Mouse (Mus musculus) MEL (cell line): ENCODE measurements at regions not wholly inside any gene's neighbourhood (a gene's known extent, or its start where the extent isn't known, plus 50 kb on each side); places are given as distances from the start of the nearest gene placed in this dataset.

Experiments used
- DNase-seq: peaks from one replicate; pipeline ENCODE4 v3.0.0; 2011; ENCODE audit warnings: low read depth, low spot score
- H3K27ac ChIP-seq: 2 replicates; pipeline ENCODE4 v1.5.1; 2012; ENCODE audit warnings: low read depth, mild to moderate bottlenecking, control low read depth, low read length, moderate library complexity; ENCODE audit not compliant: control insufficient read depth
- H3K27me3 ChIP-seq, 2 experiments: fragments of 150-350 bp in 1 of 2; sonication (generic) in 1 of 2; 2 replicates each; pipeline ENCODE4 v1.6.1; 2012; ENCODE audit warnings: low read length in 2 of 2, mild to moderate bottlenecking in 2 of 2, improper control_type of control experiment in 1 of 2, moderate library complexity in 1 of 2; ENCODE audit not compliant: insufficient read depth in 2 of 2, control insufficient read depth in 1 of 2
- H3K36me3 ChIP-seq, 2 experiments: 2 replicates each; pipeline ENCODE4 v1.6.1; 2012 to 2014; ENCODE audit warnings: low read length in 2 of 2, improper control_type of control experiment in 1 of 2, inconsistent platforms in 1 of 2, mild to moderate bottlenecking in 1 of 2; ENCODE audit not compliant: insufficient read depth in 2 of 2, control insufficient read depth in 1 of 2
- H3K4me1 ChIP-seq, 2 experiments: fragments of 150-350 bp in 1 of 2; sonication (generic) in 1 of 2; 2 replicates each; pipeline ENCODE4 v1.6.1; 2012; ENCODE audit warnings: low read length in 2 of 2, improper control_type of control experiment in 1 of 2, mild to moderate bottlenecking in 1 of 2; ENCODE audit not compliant: insufficient read depth in 2 of 2, control insufficient read depth in 1 of 2
- H3K4me3 ChIP-seq, 2 experiments: fragments of 150-350 bp in 1 of 2; sonication (generic) in 1 of 2; 2 replicates each; pipeline ENCODE4 v1.5.1; 2012; ENCODE audit warnings: low read depth in 2 of 2, low read length in 2 of 2, mild to moderate bottlenecking in 2 of 2, moderate library complexity in 2 of 2, control low read depth in 1 of 2, improper control_type of control experiment in 1 of 2; ENCODE audit not compliant: control insufficient read depth in 1 of 2, insufficient read depth in 1 of 2
- H3K79me2 ChIP-seq: 2 replicates; pipeline ENCODE4 v1.6.1; 2012; ENCODE audit warnings: mild to moderate bottlenecking, low read length, moderate library complexity; ENCODE audit not compliant: control insufficient read depth, poor library complexity, insufficient read depth
- H3K9ac ChIP-seq: 2 replicates; pipeline ENCODE4 v1.6.1; 2012; ENCODE audit warnings: low read depth, mild to moderate bottlenecking, control low read depth, low read length, moderate library complexity; ENCODE audit not compliant: control insufficient read depth, poor library complexity, severe bottlenecking
- H3K9me3 ChIP-seq: fragments of 150-350 bp; sonication (generic); replicated peaks from 2 replicates; pipeline ENCODE4 v1.6.1; 2012; ENCODE audit warnings: mild to moderate bottlenecking, low read length, improper control_type of control experiment, moderate library complexity; ENCODE audit not compliant: insufficient read depth
- BHLHE40 ChIP-seq: IDR thresholded peaks from 2 replicates; pipeline ENCODE4 v1.6.1; 2012; ENCODE audit warnings: low read depth, mild to moderate bottlenecking, inconsistent platforms, low read length, improper control_type of control experiment, borderline replicate concordance
- E2F4 ChIP-seq: IDR thresholded peaks from 2 replicates; pipeline ENCODE4 v1.6.1; 2011; ENCODE audit warnings: low read depth, low read length, improper control_type of control experiment, borderline replicate concordance
- ELF1 ChIP-seq: IDR thresholded peaks from 2 replicates; pipeline ENCODE4 v1.6.1; 2014; ENCODE audit warnings: low read depth, mild to moderate bottlenecking, inconsistent platforms, low read length, improper control_type of control experiment, moderate library complexity
- EP300 ChIP-seq, 2 experiments: IDR thresholded peaks; 2 replicates each; pipeline ENCODE4 v1.6.1; 2011; ENCODE audit warnings: improper control_type of control experiment in 2 of 2, low read length in 2 of 2, low read depth in 1 of 2, mild to moderate bottlenecking in 1 of 2
- ETS1 ChIP-seq: IDR thresholded peaks from 2 replicates; pipeline ENCODE4 v1.6.1; 2012; ENCODE audit warnings: low read depth, mild to moderate bottlenecking, inconsistent platforms, low read length, improper control_type of control experiment, moderate library complexity
- GABPA ChIP-seq: IDR thresholded peaks from 2 replicates; pipeline ENCODE4 v1.6.1; 2012; ENCODE audit warnings: low read depth, mild to moderate bottlenecking, inconsistent platforms, low read length, improper control_type of control experiment, moderate library complexity
- GATA1 ChIP-seq: IDR thresholded peaks from 2 replicates; pipeline ENCODE4 v1.6.1; 2011; ENCODE audit warnings: low read depth, low read length, improper control_type of control experiment
- HCFC1 ChIP-seq: IDR thresholded peaks from 2 replicates; pipeline ENCODE4 v1.6.1; 2012; ENCODE audit warnings: low read depth, mild to moderate bottlenecking, inconsistent platforms, low read length, improper control_type of control experiment, moderate library complexity
- JUND ChIP-seq: IDR thresholded peaks from 2 replicates; pipeline ENCODE4 v1.6.1; 2011; ENCODE audit warnings: low read depth, mild to moderate bottlenecking, improper control_type of control experiment, low read length
- KAT2A ChIP-seq: conservative IDR thresholded peaks from 2 replicates; pipeline ENCODE4 v1.6.1; 2012; ENCODE audit warnings: low read depth, low read length, improper control_type of control experiment, inconsistent platforms
- MAFK ChIP-seq: IDR thresholded peaks from 2 replicates; pipeline ENCODE4 v1.6.1; 2011; ENCODE audit warnings: low read depth, mild to moderate bottlenecking, low read length, improper control_type of control experiment, borderline replicate concordance
- MAX ChIP-seq: IDR thresholded peaks from 2 replicates; pipeline ENCODE4 v1.6.1; 2011; ENCODE audit warnings: low read length, improper control_type of control experiment
- MAZ ChIP-seq: IDR thresholded peaks from 2 replicates; pipeline ENCODE4 v1.6.1; 2012; ENCODE audit warnings: low read depth, mild to moderate bottlenecking, inconsistent platforms, low read length, improper control_type of control experiment
- MEF2A ChIP-seq: IDR thresholded peaks from 2 replicates; pipeline ENCODE4 v1.6.1; 2014; ENCODE audit warnings: low read depth, mild to moderate bottlenecking, inconsistent platforms, low read length, improper control_type of control experiment; ENCODE audit not compliant: poor library complexity, insufficient replicate concordance, severe bottlenecking; ENCODE audit errors: extremely low read depth
- MYB ChIP-seq: IDR thresholded peaks from 2 replicates; pipeline ENCODE4 v1.6.1; 2011; ENCODE audit warnings: mild to moderate bottlenecking, low read depth, low read length, improper control_type of control experiment
- MYC ChIP-seq: IDR thresholded peaks from 2 replicates; pipeline ENCODE4 v1.6.1; 2011; ENCODE audit warnings: low read depth, mild to moderate bottlenecking, low read length, improper control_type of control experiment, moderate library complexity
- NELFE ChIP-seq: IDR thresholded peaks from 2 replicates; pipeline ENCODE4 v1.6.1; 2011; ENCODE audit warnings: low read depth, low read length, improper control_type of control experiment
- POLR2AphosphoS5 ChIP-seq: IDR thresholded peaks from 2 replicates; pipeline ENCODE4 v1.6.1; 2012; ENCODE audit warnings: low read depth, borderline replicate concordance, mild to moderate bottlenecking, inconsistent platforms, low read length, moderate library complexity, mixed read lengths
- RAD21 ChIP-seq: IDR thresholded peaks from 2 replicates; pipeline ENCODE4 v1.6.1; 2011; ENCODE audit warnings: mild to moderate bottlenecking, low read depth, low read length, improper control_type of control experiment
- RCOR1 ChIP-seq: IDR thresholded peaks from 2 replicates; pipeline ENCODE4 v1.6.1; 2012; ENCODE audit warnings: low read depth, mild to moderate bottlenecking, inconsistent platforms, low read length, improper control_type of control experiment
- SIN3A ChIP-seq: IDR thresholded peaks from 2 replicates; pipeline ENCODE4 v1.6.1; 2012; ENCODE audit warnings: low read length, improper control_type of control experiment, inconsistent platforms
- SMC3 ChIP-seq: IDR thresholded peaks from 2 replicates; pipeline ENCODE4 v1.6.1; 2011; ENCODE audit warnings: low read depth, low read length, improper control_type of control experiment
- TAL1 ChIP-seq: IDR thresholded peaks from 2 replicates; pipeline ENCODE4 v1.6.1; 2012; ENCODE audit warnings: mild to moderate bottlenecking, inconsistent platforms, low read length, moderate library complexity, mixed read lengths
- TBP ChIP-seq: IDR thresholded peaks from 2 replicates; pipeline ENCODE4 v1.8.0; 2011; ENCODE audit warnings: low read depth, low read length, improper control_type of control experiment
- TCF12 ChIP-seq: IDR thresholded peaks from 2 replicates; pipeline ENCODE4 v1.6.1; 2014; ENCODE audit warnings: low read depth, mild to moderate bottlenecking, inconsistent platforms, low read length, improper control_type of control experiment, moderate library complexity
- USF1 ChIP-seq: IDR thresholded peaks from 2 replicates; pipeline ENCODE4 v1.6.1; 2014; ENCODE audit warnings: low read depth, mild to moderate bottlenecking, inconsistent platforms, low read length, improper control_type of control experiment, moderate library complexity
- ZC3H11A ChIP-seq: IDR thresholded peaks from 2 replicates; pipeline ENCODE4 v1.6.1; 2012; ENCODE audit warnings: low read depth, mild to moderate bottlenecking, inconsistent platforms, low read length, improper control_type of control experiment
- ZKSCAN1 ChIP-seq: IDR thresholded peaks from 2 replicates; pipeline ENCODE4 v1.6.1; 2012; ENCODE audit warnings: low read depth, mild to moderate bottlenecking, inconsistent platforms, low read length, improper control_type of control experiment, moderate library complexity
- ZMIZ1 ChIP-seq: IDR thresholded peaks from 2 replicates; pipeline ENCODE4 v1.6.1; 2012; ENCODE audit warnings: low read depth, mild to moderate bottlenecking, inconsistent platforms, low read length, improper control_type of control experiment, moderate library complexity
- ZNF384 ChIP-seq: IDR thresholded peaks from 2 replicates; pipeline ENCODE4 v1.6.1; 2012; ENCODE audit warnings: low read depth, mild to moderate bottlenecking, inconsistent platforms, low read length, improper control_type of control experiment

DNA sequence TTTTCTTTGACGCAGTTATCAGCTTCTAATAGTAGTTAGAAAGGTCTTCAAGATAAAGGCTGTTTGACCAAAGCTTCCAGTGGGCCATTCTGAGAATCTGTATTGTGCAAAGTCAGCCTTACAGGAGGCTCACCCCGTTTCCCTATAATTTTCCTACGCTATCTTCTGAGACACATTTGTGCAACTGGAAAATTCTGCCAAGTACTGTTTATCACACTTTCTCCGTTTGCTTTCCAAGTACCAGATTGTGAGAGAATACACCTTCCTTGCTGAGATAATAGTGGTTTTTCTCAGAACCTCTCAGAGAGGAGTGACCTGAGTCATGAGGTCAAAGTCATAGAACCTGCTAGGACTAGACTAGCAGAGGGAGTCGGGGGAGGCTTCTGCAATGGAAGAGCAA, 55.2 kb upstream of the Plcl2 start:
- H3K9ac ChIP-seq, result no peak overlapping the region
- H3K4me1 ChIP-seq, result peaks cover 20 to 50% of the 10 kb centered on the region in 2 experiments
- no peaks in the 10 kb centered on the region for H3K27me3 ChIP-seq
- TF ChIP-seq ELF1 (no peak), MAFK (peak; percentile 78), MAX (no peak), BHLHE40 (peak; percentile 61; the same call in 1 of the 2 replicates), RCOR1 (peak; percentile 94), MYC (no peak), TBP (0 out of 2 replicates have a peak, but pooled peaks have one; percentile 62), SIN3A (peak; percentile 90), MEF2A (0 out of 2 replicates have a peak, but pooled peaks have one; percentile 19), GATA1 (peak; percentile 94), E2F4 (no peak), ZC3H11A (no peak), KAT2A (no peak; the same call in 1 of the 2 replicates), EP300 (IDR thresholded peaks at IDR 0.05; ENCODE audit: low read depth in 1 of 2, low read length in 2 of 2) (peak; percentile 98 to 99), TAL1 (peak; percentile 92), ETS1 (peak; percentile 90), JUND (peak; percentile 75), MYB (peak; percentile 79), TCF12 (peak; percentile 96), ZNF384 (peak; percentile 21; the same call in 1 of the 2 replicates)
- H3K36me3 ChIP-seq, result peaks cover 0 to 30% of the 10 kb centered on the region in 2 experiments; a peak in 2 of 4 replicates
- H3K27ac ChIP-seq, result peak overlapping the region; percentile 50
- H3K79me2 ChIP-seq, result no peaks in the 10 kb centered on the region
- peak; percentile 79 for DNase-seq
- no peaks in the 10 kb centered on the region for H3K9me3 ChIP-seq
- no peak overlapping the region for H3K4me3 ChIP-seq

GRCm38 (mm10) chr17:50454917-50455316, 54.3 kb upstream of the Plcl2 start:
- H3K4me1 ChIP-seq, result peaks cover 23 to 59% of the 10 kb centered on the region in 2 experiments
- H3K27ac ChIP-seq, result peak overlapping the region; percentile 39; the same call in 1 of the 2 replicates
- no peak overlapping the region for H3K4me3 ChIP-seq
- no peak overlapping the region for H3K9ac ChIP-seq
- H3K79me2 ChIP-seq, result no peaks in the 10 kb centered on the region
- no peak for DNase-seq
- TF ChIP-seq MAFK (no peak), ZKSCAN1 (no peak), USF1 (no peak), ZMIZ1 (no peak), RAD21 (no peak), GATA1 (no peak), ZNF384 (no peak), NELFE (no peak), ZC3H11A (no peak), SMC3 (no peak), TBP (no peak), MAX (no peak), POLR2AphosphoS5 (no peak), GABPA (no peak), MAZ (no peak), EP300 (IDR thresholded peaks at IDR 0.05; ENCODE audit: low read depth in 1 of 2, low read length in 2 of 2) (no peak), HCFC1 (no peak)
- peaks cover 0 to 38% of the 10 kb centered on the region in 2 experiments; a peak in 2 of 4 replicates for H3K36me3 ChIP-seq
- H3K27me3 ChIP-seq, result no peaks in the 10 kb centered on the region
- no peaks in the 10 kb centered on the region for H3K9me3 ChIP-seq
